Mouse (Mus musculus) MEL (cell line): ENCODE data around the gene Rfxank.

ENCODE experiments used
- CHD2 ChIP-seq: IDR thresholded peaks from 2 replicates; pipeline ENCODE4 v1.6.1; 2011; ENCODE audit warnings: low read length, improper control_type of control experiment
- CTCF ChIP-seq, 3 experiments: IDR thresholded peaks in 2 of 3; conservative IDR thresholded peaks in 1 of 3; 2 replicates each; pipeline ENCODE4 v1.5.1; 2011 to 2012; ENCODE audit warnings: low read length in 3 of 3, low read depth in 2 of 3, mild to moderate bottlenecking in 2 of 3, improper control_type of control experiment in 1 of 3, inconsistent platforms in 1 of 3, mixed read lengths in 1 of 3, moderate library complexity in 1 of 3; ENCODE audit not compliant: control insufficient read depth in 1 of 3, insufficient read depth in 1 of 3, poor library complexity in 1 of 3, severe bottlenecking in 1 of 3
- HCFC1 ChIP-seq: IDR thresholded peaks from 2 replicates; pipeline ENCODE4 v1.6.1; 2012; ENCODE audit warnings: low read depth, mild to moderate bottlenecking, inconsistent platforms, low read length, improper control_type of control experiment, moderate library complexity
- MAX ChIP-seq: IDR thresholded peaks from 2 replicates; pipeline ENCODE4 v1.6.1; 2011; ENCODE audit warnings: low read length, improper control_type of control experiment
- NELFE ChIP-seq: IDR thresholded peaks from 2 replicates; pipeline ENCODE4 v1.6.1; 2011; ENCODE audit warnings: low read depth, low read length, improper control_type of control experiment
- POLR2A ChIP-seq, 2 experiments: IDR thresholded peaks; 2 replicates each; pipeline ENCODE4 v1.6.1; 2011 to 2012; ENCODE audit warnings: low read length in 2 of 2, mild to moderate bottlenecking in 2 of 2, control low read depth in 1 of 2, improper control_type of control experiment in 1 of 2, low read depth in 1 of 2, moderate library complexity in 1 of 2; ENCODE audit not compliant: control insufficient read depth in 1 of 2, insufficient read depth in 1 of 2, poor library complexity in 1 of 2
- TCF12 ChIP-seq: IDR thresholded peaks from 2 replicates; pipeline ENCODE4 v1.6.1; 2014; ENCODE audit warnings: low read depth, mild to moderate bottlenecking, inconsistent platforms, low read length, improper control_type of control experiment, moderate library complexity

- TF ChIP-seq NELFE (no peak), CHD2 (no peak), POLR2A (IDR thresholded peaks at IDR 0.05; ENCODE audit: control insufficient read depth in 1 of 2, insufficient read depth in 1 of 2, low read depth in 1 of 2, low read length in 2 of 2, poor library complexity in 1 of 2) (no peak), MAX (no peak), CTCF (IDR thresholded peaks at IDR 0.05 in 2 of 3, conservative IDR thresholded peaks at IDR 0.05 in 1 of 3; ENCODE audit: control insufficient read depth in 1 of 3, insufficient read depth in 1 of 3, low read depth in 2 of 3, low read length in 3 of 3, poor library complexity in 1 of 3, severe bottlenecking in 1 of 3) (no peak), HCFC1 (no peak), TCF12 (no peak)
Observed at GRCm38 (mm10) chr8:70104922-70105321, 34.0 kb downstream of the Rfxank start.
